Mouse (Mus musculus) gastrocnemius, postnatal 4 days (tissue): ENCODE results near the gene Pigl. TPM values are rescaled to one million over a fixed set of nuclear protein-coding genes. Genes with fewer than 3 reads are reported as not detected.
"Not testable (repeated sequence)": the region's sequence is repeated elsewhere in the genome, so short reads cannot be mapped to it uniquely, and the experiment has no call there.

Experiments
- DNase-seq, 2 experiments: peaks; one replicate each; pipeline ENCODE4 v3.0.0; 2021 to 2022; ENCODE audit warnings: low spot score in 2 of 2, mixed read lengths in 2 of 2
- total RNA-seq, 2 experiments: library from RNA; stranded (reverse); gene quantifications; 2 replicates each; pipeline ENCODE4 v1.2.3; 2021

The Pigl gene
- total RNA-seq, 2 experiments from 2014 or later, result 5.3 to 6.2 TPM

DNA sequence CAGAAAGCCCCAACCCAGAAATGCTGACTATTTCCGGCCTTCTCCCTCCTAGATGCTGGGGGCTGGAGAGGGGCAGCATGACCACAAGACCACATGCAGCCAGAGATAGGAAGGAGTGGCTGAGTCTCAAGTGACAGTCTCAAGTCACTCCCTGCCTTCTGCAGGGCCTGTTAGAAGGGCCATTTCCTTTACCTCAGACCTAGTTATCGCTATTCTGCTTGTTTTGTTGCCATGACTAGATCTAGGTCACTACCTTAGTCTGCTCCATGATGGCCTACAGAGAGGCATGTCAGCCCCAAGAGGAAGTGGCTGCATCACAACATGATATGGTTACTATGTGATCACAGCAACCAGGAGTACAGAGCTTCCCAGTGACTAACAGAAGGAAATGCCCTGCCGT lies 8.3 kb downstream of the Pigl start:
- no peak for DNase-seq

DNA sequence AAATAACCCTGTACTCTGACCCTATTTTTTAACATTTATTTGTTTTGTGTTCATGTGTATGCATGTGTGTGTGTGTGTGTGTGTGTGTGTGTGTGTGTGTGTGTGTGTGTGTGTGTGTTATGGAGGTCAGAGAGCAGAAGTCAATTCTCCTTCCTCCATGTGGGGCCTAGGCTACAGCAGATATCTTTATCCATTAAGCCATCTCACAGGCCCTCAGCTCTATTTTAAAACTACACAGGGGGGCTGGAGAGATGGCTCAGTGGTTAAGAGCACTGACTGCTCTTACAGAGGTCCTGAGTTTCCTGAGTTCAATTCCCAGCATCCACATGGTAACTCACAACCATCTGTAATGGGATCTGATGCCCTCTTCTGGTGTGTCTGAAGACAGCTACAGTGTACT lies 9.0 kb downstream of the Pigl start:
- not testable (repeated sequence) for DNase-seq

DNA sequence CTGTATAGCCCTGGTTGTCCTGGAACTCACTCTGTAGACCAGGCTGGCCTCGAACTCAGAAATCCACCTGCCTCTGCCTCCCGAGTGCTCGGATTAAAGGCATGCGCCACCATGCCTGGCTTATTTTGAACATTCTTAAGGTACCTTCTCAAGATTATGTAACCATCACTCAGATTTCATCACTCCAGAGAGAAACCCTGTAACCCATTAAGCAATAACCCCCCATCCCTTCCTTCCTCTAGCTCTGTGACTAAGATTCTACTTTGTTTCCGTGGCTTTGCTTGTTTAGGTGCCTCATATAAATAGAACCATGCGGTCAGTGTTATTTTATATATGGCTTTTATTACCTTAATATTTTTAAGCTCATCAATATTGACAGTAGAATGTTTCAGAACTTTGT lies 12.2 kb downstream of the Pigl start:
- DNase-seq, result no peak

DNA sequence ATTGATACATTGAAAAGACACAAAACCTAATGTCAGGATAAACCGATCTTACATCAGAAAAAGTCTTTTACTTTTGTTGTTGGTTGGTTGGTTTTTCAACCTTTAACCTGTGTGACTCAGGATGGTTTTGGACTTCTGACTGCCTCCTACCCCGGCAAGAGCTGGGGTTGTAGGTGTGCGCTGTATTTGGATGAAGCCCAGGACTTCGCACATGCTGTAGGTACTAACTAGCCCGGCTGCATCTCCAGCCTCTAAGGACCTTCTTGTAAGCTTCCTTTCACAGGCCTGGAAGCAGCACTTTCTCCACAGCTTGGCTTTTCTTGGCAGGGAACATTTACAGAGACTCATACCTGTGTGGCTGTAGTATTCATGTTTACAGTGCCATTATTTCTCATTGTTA lies 15.3 kb downstream of the Pigl start:
- no peak for DNase-seq

DNA sequence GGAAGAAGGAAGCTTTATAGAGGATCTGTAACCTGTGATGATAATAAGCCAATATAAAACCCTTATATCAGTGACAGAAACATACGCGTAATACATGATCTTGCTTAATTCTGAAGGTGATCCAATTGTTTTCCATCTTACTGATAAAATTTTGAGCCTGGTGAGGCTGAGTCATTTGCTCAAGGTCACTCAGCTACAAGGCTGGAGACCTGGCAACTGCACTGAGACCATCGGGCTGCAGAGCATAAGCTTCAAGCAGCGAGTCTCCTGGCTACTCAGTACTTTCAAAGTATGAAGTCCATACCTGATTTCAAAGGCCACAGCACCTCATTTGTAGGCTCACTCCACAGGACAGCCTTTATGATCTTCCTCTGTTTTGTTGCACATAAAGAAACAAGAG lies 17.9 kb downstream of the Pigl start:
- DNase-seq, result no peak

DNA sequence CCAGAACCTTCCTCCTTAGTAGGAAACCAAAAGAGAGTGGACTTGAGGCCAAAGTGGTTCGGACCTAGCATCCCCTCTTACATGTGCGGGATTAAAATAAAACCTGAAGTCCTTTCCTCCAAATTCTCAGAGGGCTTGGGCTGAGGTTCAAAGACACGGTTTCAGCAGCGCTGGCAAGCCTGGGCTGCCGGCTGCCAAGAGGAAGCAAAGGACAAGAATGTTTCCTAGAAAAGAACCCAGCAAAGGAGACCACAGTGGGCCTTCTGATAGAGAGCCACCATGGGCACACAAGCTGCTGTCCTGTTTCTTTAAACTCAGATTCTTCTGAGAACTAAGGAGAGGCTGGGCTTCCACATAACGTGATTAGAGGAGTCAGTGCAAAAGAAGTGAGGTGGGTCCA lies 20.7 kb downstream of the Pigl start:
- DNase-seq, result no peak

DNA sequence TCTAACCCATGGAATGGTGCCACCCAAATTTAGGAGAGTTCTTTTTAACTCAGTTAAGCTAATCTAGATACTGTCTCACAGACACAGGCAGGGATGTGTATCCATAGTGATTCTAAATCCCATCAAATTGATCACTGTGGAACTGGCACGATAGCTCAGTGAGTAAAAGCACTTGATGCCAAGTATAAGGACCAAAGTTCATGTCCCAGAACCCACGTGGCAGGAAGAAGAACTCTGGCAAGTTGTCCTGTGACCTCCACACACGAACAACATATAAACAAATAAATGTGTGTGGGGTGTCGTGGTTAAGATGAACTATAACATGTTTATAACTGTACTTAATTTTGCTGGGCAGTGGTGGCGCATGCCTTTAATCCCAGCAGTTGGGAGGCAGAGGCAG lies 21.3 kb downstream of the Pigl start:
- DNase-seq, result no peak

DNA sequence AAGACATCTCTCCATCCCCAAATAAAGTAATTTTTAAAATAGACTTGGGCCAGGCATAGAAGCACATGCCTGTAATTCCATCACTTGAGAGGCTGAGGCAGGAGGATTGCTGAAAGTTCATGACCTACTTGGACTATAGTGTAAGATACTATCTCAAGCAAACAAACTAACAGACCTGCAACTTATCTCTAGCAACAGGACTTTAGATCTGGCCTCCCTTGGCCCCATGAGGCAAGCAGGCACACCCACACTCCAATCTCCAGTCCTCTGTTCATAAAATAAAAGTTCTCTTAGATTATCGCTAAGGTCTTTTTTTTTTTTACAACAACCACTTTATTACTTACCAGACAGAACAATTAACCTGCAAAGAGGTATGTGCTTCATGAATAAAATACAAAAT lies 28.7 kb downstream of the Pigl start:
- DNase-seq, result no peak

DNA sequence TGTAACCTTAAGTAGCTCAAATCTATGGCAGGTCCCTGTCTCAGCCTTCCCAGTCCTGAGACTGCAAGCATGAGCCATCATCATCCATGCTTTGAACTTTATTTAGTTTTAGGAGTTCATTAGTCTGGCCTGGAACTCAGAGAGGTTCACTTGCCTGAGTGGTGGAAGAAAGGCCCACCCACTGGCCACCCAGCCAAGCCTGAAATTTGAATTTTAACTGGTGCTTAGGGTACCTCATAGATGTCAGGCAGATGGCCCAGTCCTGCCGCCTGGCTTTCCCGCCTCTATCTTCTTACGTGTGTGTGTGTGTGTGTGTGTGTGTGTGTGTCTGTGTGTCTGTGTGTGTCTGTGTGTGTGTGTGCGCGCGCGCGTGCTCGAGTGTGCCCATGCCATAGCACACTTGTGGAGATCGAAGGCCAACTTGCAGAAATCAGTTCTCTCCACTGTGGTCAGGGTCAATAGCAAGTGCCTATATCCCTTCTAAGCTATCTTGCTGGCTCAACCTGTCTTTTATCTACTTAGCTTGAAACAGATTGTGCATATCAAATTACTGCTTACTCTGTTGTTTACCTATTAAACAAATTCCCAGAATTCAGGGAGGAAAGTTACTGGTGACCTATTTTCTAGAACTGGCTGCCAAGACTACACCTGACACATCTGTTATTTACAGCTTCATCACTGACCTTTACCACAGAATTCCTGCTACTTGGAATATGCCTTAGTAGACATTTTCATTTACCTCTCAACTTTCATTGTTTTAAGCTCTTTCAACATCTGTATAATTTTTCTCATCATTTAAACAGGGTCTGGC lies 29.5 kb downstream of the Pigl start:
- no peak for DNase-seq

DNA sequence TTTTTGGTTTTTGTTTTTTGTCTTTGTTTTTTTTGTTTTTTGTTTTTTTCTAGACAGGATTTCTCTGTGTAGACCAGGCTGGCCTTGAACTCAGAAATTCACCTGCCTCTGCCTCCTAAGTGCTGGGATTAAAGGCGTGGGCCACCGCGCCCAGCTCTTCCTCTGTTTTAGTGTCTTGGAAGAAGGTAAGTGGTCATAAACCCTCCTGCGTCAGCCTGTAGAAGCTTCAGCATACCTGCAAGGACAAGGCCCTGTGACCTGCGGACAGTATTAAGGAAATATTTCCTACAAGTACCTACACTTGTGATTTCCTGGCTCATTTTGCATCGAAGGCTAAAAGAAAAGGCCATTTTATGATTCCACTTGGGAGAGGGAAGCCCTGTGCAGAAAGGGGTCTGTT lies 35.4 kb downstream of the Pigl start:
- DNase-seq, result no peak

DNA sequence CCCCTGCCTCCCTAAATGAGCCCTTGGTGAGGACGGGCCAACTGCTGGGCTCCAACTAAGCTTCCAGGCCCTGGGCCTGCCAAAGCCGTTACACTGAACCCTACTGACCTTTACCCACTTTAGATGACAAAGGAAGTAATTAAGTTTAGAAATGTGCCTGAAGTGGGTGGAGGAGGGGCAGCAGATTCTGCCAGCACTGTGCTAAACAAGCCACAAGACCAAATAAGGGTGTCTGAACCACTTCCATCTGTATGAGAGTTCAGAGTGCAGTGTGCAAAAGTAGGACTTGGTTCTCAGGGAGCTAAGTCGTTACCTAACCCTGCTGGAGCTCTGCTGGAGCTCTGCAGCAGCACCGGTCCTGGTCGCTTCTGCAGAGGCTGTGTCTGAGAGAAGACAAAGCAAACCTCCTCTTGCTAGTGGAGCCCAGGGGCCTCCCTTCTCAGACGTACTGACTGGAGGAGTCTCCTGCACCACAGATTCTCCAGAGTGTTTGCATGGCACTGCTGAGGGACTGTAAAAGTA lies 36.6 kb downstream of the Pigl start:
- DNase-seq, result peak in 1 of 2 experiments; percentile 31

DNA sequence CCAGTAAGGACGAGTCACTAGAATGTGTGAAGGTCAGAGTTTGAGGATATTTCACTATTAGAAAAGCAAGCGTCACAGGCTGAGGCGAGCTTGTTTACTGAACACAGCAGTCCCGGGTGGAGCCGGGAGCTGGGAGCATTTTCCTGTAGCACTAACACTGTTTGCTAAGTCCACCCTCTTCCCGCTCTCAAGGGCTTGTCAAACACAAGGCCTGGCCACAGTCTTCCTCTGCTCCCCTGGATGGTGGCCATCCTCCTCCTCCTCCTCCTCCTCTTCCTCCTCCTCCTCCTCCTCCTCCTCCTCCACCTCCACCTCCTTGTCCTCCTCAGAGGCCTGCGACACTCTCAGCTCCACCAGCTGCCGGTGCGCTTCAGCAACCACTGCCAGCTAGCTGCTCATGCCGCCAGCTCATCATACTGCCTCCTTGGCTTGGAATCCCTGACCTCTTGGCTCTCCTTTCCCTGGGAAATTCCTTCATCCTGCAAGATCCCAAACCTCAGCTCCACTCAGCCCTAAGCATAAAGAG lies 37.1 kb downstream of the Pigl start:
- peak; percentile 22 to 25 for DNase-seq

DNA sequence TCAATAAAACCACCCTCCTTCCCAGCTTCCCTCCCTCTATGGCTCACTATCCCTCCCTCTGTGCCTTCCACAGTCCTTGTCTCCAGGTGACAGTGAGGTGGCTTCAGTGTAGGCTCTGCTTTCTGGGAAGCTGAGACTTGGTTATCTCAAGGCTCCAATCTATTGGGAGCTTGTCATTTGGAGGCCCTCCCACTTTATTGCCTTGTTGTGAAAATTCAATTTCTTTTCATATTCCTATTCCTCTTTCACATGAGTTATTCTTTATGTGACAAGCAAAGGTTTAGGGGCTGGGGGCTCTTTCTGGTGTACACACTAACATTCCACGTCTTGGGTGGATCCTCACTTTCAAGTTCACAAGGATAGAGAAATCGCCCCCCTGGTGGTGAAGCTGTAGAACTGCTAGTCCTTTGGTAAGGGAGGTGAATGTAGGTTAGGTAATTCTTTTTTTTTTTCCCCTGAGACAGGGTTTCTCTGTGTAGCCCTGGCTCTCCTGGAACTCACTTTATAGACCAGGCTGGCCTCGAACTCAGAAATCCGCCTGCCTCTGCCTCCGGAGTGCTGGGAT lies 38.0 kb downstream of the Pigl start:
- no peak for DNase-seq

DNA sequence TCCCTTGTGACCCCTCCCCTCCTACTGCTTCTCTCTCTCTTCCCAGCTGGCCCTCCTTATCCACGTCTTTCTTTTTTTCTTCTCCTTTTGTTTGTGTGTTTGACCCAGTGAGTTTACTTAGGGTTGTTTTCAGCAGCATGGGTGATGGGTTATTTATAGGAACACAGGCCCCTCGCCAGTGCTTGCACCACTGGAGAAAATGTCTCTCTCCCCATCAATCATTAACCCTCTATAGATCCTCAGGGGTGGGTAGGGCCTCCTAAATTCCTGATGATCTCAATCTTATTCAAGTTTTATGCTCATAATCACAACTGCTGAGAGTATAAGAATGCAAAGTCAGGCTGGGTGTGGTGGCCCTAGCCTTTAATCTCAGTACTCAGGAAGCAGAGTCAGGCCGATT lies 38.9 kb downstream of the Pigl start:
- no peak for DNase-seq

DNA sequence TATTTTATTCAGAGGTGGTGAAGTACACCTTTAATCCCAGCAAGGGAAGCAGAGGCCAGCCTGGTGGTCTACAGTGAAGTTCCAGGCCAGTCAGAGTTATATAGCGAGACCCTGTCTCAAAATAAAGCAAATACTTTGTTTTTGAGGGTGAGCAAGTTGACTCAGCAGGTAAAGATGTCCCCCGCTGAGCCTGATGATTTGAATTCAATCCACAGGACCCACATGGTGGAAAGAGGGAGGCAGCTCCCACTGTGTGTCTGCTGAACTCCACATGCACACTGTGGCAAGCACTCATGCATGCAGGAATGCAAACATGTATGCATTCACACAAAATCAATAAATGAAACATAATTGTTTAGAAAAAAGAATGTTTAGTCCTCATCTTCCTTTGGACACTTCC lies 40.5 kb downstream of the Pigl start:
- DNase-seq, result no peak

DNA sequence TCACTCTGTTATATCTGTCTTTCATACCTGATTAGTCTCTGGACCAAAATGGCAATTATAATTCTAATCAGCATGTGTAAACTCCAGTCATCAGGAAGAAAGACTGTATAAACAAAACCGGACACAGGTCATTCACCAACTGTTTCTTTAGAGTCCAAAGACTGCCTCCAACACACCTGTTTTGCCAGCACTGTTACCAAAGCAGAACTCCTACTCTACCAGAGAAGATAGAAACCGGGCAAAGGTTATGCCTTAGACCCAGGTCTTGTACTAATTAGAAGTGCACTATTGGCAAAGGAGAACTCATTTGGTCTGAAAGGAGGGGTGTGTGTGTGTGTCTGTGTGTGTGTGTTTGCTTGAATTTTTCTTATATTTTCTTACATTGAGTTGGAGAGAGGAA lies 42.3 kb downstream of the Pigl start:
- no peak for DNase-seq

DNA sequence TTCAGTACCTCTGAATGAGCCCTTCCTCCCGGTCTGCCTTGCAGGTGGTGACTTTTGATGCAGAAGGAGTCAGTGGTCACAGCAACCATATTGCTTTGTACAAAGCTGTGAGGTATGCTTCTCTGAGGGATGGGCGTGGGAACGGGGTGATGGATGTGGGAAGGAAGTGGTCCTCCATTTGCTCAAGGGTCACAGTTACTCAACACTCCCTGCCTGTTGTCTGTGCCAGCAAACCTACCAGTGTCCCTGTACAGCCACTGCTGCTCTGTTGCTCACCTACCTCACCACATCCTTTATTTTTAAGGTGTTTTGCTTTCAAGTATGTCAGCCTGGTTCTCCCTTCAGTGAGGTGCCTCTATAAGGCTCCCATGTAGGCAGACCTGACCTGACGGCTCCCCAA lies 49.4 kb downstream of the Pigl start:
- no peak for DNase-seq

DNA sequence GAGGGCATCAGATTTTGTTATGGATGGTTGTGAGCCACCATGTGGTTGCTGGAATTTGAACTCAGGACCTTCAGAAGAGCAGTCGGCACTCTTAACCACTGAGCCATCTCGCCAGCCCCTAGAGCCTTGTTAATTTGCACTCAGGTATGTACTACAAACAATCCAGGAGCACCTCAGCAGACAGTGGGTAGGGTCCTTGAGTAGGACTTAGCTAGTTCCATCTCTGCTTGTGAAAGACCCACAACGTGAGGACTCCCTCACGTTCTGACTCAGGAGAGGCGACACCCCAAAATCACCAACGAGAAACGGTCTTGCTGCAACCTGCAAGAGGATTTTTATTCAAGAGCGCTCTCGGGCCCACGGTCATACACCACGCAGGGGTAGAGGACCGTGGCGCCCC lies 50.1 kb downstream of the Pigl start:
- not testable (repeated sequence) for DNase-seq

DNA sequence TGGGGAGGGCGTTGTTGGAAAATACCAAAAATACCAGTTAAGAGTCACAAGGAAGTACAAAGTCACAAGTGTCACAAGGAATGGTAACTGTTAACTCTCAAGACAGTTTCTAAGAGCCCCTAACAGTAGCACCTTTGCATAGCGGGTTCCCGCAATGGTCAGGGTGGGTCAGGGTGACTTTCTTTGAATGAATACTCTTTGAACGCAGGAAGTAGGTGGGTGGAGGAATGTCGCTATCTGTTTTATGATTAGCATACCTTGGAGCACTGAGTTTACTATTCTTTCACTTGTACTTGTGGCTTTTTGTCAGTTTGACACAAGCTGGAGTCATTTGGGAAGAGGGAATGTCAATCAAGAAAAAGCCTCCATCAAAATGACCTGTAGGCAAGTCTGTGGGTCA lies 50.6 kb downstream of the Pigl start:
- not testable (repeated sequence) for DNase-seq

DNA sequence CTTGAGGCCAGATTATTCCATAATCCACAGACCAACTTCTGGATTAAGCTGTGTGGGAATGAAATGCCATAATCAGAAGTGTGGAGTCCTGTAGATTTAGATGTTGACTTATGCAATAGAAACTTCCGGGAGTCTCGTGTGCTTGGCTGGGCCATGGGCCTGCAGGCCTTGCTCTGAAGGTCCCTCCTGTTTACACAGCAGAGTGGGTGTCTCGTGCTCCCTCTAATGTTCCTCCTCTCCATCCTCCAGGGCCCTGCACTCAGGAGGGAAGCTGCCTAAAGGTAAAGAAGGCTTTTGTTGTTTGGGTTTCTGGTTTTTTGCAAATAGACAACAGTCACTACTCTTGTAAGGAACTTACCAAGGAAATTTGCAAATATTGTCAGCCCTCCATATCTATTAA lies 51.3 kb downstream of the Pigl start:
- DNase-seq, result no peak

DNA sequence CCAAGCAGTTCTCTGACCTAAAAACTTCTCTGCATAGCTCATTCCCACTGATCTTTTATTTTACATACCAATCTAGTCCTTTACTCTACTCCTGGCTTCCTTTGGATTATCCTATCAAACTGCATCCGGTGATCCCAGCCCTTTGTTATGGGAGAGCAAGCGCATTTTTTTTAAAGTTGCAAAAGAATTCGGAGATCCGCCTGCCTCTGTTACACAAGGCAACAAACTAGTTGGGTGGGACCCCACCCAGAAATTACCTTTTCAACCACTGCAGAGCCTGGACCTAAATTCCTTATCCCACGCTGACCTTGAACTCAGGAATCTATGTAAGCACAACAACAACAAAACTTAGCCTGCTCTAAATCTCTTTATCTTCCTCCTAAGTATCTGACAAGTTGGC lies 52.7 kb downstream of the Pigl start:
- DNase-seq, result no peak

DNA sequence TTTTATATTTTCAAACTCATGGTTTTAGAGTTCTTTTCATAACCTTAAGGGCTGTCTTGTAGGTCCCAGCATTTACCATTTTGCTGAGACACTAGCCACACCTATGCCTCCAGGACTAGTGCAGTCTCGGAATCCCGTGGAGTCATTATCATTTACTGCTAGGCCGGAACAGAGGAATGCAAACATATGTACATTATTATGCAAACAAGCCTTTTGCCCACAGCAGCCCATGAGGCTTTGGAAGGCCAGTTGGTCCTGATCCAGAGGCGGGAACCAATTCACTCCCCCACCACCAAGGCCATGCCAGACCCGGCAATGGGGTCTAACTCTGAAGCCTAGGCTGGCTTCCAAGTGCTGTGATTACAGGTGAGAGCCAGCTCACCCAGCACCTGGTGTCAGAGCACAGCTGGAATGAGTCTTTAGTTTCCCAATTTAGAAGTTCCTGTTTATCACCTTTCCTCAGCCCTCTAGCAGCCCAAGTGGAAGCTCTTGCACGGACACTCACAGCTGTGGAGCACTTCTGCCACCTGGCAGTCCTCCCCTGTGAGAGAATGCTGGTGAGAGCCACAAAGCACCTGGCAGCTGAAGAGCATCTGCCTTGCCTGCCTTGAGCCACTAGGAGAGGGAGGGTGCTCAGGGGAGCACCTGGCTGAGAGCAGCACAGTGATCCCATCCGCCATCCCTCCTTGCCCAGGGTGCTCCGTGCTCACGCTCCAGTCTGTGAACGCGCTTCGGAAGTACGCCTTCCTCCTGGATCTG lies 53.4 kb downstream of the Pigl start:
- no peak for DNase-seq
